Mouse (Mus musculus): ENCODE measurements at regions not wholly inside any gene's neighbourhood (a gene's known extent, or its start where the extent isn't known, plus 50 kb on each side); places are given as distances from the start of the nearest gene placed in this dataset.

DNA sequence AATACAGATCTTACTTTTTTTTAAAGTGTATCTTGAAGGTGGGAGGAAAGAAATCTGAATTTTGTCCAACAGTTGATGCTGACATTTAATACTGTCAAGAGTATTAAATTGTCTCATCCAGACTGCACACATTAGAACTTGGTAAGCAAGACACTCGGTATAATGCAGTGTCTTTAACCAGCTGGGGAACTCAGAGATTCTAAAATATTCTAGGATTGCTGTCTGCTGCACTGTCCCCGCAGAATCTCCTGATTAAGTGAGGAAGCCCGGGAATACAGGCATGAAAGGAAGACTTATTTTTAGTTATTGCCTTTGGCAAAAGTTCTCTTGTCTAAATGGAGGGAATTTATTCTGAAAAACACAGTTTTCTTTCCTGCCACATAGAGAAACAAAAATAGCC, 212.9 kb upstream of the Atp2b1 start:
- TF ChIP-seq POLR2A (IDR thresholded peaks at IDR 0.05; ENCODE audit: control insufficient read depth, extremely low read depth, insufficient read depth, low read length, poor library complexity) (no peak), CTCF (IDR thresholded peaks at IDR 0.05; ENCODE audit: borderline replicate concordance, control insufficient read depth, extremely low read depth, insufficient read depth, low read length, poor library complexity) (no peak)
